Mouse (Mus musculus): ENCODE measurements around the gene Capzb.

Capzb gene

DNA sequence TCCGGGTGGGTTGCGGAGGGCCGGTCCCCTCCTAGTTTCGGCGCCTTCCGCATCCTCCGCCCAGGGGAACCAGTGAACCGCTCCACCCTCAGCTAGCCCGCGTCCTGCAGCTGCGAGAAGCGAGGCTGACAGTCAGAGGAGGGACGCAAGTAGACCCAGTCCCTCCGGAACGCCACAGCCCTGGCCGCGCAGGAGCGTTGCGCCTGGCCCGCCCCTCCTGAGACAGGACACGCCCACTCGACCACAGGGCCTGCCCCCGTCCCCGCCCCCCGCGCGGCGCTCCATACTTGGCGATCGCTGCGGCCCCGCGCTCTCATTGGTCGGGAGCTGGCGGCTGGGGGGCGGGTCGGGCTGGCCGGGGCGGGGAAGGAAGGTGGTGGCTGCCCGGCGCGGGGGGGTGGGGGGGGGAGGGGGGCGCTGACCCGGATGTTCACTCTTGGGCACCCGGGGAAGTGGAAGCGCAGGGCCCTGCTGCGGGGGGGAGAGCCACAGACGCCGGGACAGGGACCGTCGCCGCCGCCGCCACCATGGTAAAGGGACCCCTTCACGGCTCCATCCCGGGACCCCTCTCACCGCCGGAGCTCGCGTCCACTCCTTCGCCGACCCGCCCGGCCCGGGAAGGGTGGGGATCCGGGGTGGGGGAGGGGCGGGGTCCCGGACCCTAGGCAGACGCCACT is at the start of gene Capzb:
Capzb (plus strand) TSS at position 401 of the 677 bp plus-strand sequence.
- CTCF ChIA-PET = interaction anchor here (0.8 to 1.4 kb wide), 2 partner anchors 59 to 60 kb away, joined by 3 read pairs; no protein-coding TSS in a partner anchor

DNA sequence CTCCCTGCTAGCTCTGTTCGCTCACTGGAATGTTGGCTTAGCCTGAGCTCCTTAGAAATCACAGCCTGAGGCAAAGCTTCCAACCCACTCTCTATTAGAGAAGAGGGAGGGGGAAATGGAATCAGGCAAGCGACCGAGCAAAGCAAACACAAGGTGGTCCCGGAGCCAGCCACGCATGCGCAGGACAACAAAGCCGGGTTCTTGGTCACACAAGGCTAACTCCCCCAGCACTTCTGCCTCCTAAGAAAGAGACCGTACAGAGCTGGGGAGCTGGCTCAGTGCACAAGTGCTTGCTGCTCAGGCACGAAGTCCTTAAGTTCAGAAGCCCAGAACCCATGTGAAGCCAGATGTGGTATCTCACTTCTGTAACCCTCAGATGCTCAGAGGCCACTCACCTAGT is 49.7 kb upstream of the Capzb start:
- CTCF ChIA-PET = interaction anchor here (0.6 to 1.0 kb wide), 2 partner anchors 35 to 216 kb away, joined by 3 to 4 read pairs; no protein-coding TSS in a partner anchor

GRCm38 (mm10) chr4:139144577-139144976 is 48.1 kb upstream of the Capzb start:
- CTCF ChIA-PET = no interaction called here

GRCm38 (mm10) chr4:139145156-139145555 is 47.5 kb upstream of the Capzb start:
- CTCF ChIA-PET = no interaction called here

DNA sequence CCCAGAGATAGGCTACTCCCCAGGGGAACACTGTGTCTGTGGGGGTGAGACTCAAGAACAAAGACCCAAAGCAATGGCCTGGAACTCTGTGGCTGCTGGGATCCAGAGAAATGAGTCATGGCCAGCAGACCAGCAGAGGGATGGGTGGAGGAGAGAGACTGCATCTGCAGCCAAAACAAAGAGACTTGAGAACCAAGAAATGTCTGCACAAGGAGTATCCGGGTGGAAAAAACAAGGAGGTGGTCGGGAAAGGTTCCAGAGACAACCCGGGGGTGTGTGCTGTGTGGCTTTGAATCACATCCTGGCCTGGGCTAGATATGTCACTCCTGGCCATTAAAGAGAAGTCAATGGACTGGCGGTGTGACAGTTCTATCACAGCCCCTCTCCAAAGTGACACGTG is 45.9 kb upstream of the Capzb start:
- CTCF ChIA-PET = no interaction called here

DNA sequence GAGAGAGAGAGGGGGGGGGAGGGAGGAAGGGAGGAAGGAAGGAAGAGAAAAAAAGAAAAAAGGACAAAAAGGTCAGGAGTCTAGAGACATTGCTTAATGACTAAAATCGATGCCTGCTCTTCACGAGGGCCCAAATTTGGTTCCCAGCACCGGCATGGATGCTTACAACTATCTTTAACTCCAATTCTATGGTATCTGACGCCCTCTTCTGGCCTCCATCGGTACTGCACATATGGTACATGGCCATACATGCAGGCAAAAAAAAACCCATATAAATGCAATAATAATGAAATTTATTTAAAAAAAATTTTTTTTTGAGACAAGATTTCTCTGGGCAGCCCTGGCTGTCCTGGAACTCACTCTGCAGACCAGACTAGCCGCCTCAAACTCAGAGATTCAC is 41.3 kb upstream of the Capzb start:
- CTCF ChIA-PET = no interaction called here

GRCm38 (mm10) chr4:139154576-139155307 is 38.0 kb upstream of the Capzb start:
- CTCF ChIA-PET = no interaction called here

DNA sequence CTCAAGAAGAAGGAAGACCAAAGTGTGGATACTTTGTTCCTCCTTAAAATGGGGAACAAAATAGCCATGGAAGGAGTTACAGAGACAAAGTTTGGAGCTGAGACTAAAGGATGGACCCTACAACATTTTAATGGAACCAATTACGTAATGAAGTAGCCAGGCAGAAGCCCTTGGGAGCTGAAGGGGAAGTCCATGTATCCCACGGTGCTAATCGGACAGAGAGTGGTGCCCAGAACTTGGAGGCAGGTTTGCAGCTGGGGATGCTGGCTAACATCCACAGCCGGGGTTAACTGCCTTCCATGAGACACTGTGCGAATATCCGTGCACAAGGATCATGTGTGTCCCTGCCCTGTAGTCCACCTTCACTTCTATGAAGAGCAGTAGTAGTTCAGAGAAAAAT is 36.2 kb upstream of the Capzb start:
- CTCF ChIA-PET = no interaction called here

DNA sequence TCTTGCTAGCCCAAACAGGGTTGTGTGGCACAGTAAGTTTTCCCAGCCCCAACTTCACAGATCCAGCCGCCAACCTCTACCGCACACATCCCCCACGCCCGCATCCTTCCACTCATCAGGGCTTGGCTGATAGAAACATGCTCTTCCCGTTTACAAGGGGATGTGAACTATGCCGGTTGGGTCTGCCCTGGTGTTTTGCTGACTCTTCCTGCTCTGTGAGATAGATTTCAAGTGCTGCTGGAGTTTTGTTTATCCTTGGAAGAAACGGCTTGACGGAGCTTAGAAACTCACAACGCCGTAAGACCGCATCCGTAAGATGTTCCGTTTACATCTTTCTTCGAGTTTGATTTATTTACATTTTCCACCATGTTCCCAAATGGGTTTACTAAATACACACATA is 34.3 kb upstream of the Capzb start:
- CTCF ChIA-PET = no interaction called here

DNA sequence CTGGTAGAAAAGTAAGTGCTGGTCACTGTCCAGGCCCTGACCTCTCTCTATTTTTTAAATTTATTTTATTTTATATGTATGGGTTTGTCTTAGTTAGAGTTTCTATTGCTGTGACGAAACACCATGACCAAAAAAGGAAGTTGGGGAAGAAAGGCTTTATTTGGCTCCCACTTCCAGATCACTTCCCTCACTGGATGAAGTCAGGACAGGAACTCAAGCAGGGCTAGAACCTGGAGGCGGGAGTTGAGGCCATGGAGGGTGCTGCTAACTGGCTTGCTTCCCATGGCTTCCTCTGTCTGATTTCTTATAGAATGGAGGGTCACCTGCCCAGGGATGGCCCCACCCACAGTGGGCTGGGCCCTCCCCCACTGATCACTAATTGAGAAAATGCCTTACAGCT is 31.6 kb upstream of the Capzb start:
- CTCF ChIA-PET = no interaction called here

GRCm38 (mm10) chr4:139164082-139164481 is 28.6 kb upstream of the Capzb start:
- CTCF ChIA-PET = no interaction called here

GRCm38 (mm10) chr4:139165259-139165658 is 27.4 kb upstream of the Capzb start:
- CTCF ChIA-PET = no interaction called here

DNA sequence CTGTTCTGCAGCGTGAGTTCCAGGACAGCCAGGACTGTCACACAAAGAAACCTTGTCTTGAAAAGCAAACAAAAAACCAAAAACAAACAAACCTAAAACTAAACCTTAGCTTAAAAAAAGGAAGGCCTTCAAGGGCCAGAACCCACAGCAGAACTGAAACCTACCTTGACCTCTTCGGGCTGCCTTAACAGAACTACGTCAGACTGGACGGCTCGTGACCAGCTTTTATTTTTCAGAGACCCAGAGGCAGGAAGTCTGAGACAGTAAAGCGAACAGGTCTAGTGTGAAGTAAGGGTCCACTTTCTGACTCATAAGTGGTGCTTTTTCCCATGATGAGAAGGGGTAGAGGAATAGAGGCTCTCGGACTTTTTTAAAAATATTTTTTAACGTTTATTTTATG is 26.5 kb upstream of the Capzb start:
- CTCF ChIA-PET = interaction anchor here (0.6 kb wide), 1 partner anchor 254 kb away, joined by 8 read pairs; no protein-coding TSS in a partner anchor

DNA sequence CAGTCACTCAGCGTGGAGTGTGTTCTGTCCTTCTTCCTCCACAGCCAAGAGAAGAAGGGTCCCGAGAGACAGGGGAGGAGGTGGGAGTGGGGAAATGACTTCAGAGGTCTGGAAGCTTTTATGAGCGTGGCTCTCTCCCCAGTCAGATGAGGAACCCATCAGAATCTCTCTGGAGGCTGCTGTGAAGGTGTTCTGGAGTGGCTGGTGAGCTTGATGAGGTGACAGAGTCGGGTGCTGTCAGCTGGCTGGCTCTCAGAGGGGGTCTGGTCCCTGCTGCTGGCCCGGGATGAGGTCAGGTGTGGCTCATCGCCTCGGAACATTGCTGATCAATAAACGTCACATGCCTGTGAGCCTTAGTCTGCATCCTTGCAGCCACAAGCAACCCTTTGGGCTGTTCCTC is 25.6 kb upstream of the Capzb start:
- CTCF ChIA-PET = no interaction called here

- CTCF ChIA-PET = interaction anchor here (0.6 kb wide), 1 partner anchor 83 kb away, joined by 3 read pairs; no protein-coding TSS in a partner anchor
These were observed 23.5 kb upstream of the Capzb start for GRCm38 (mm10) chr4:139168985-139169747.

- CTCF ChIA-PET = no interaction called here
These were observed 22.9 kb upstream of the Capzb start for GRCm38 (mm10) chr4:139169748-139170279.

- CTCF ChIA-PET = no interaction called here
These were observed 17.4 kb upstream of the Capzb start for GRCm38 (mm10) chr4:139175061-139175971.

DNA sequence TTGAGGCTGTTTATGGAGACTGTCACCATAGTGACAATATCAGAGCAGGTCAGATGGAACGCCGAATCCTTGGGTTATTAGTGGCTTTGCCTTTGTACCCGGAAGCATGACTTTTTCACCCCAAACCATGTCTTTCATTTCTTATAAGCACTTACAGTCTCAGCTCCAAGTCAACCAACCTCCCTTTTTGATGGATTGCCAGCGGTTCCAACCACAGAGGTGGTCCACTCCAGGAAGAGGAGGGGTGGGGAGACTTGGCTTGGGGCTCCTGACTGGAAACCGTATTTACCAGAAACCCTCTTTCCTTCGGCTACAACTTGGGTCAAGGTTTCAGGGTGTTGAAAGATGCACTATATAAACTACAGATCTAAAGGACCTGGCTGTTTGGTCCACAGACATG is 16.7 kb upstream of the Capzb start:
- CTCF ChIA-PET = no interaction called here

DNA sequence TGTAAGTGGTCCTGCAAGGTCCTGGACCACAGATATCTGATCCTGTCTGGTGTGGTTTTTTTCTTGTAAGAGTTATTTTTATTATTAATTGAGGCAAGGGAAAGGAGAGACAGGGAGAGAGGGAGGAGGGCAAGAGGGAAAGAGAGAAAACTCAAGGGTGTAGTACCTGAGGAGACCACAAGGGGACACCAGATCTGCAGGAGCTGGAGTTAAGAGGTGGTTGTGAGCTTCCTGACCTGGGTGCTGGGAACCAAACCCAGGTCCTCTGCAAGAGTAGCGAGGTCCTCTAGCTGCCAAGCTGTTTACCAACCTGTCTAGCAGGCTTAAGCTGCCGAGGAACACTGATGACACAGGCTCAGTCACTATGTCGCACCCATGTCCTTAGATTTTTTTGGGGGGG is 14.8 kb upstream of the Capzb start:
- CTCF ChIA-PET = interaction anchor here (0.6 to 0.8 kb wide), 2 partner anchors 35 to 43 kb away, joined by 3 read pairs; no protein-coding TSS in a partner anchor

DNA sequence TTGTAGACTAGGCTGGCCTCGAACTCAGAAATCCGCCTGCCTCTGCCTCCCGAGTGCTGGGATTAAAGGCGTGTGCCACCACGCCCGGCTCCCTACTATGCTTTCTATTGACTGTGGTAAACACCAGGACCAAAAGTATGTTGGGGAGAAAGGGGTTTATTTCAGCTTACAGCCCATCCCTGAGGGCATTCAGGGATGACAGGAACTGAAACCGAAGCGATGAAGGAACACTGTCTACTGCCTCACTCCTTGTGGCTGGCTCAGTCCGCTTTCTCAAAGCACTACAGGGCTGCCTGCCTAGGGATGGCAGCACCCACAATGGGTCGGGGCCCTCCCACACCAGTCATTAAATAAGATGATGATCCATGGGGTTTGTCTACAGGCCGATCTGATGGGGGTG is 14.3 kb upstream of the Capzb start:
- CTCF ChIA-PET = interaction anchor here (0.6 to 0.8 kb wide), 2 partner anchors 36 to 42 kb away, joined by 3 read pairs; no protein-coding TSS in a partner anchor

- CTCF ChIA-PET = no interaction called here
These were observed 13.5 kb upstream of the Capzb start for GRCm38 (mm10) chr4:139179218-139179617.

All from spleen, embryonic (tissue).